Mouse (Mus musculus) left cerebral cortex, adult 11 months (tissue): ENCODE measurements around the gene Vipr1.
"Not testable (repeated sequence)": the region's sequence is repeated elsewhere in the genome, so short reads cannot be mapped to it uniquely, and the experiment has no call there.

ENCODE experiments used
- DNase-seq: peaks from one replicate; pipeline ENCODE4 v3.0.0; 2022; ENCODE audit warnings: low spot score

The Vipr1 gene

DNA sequence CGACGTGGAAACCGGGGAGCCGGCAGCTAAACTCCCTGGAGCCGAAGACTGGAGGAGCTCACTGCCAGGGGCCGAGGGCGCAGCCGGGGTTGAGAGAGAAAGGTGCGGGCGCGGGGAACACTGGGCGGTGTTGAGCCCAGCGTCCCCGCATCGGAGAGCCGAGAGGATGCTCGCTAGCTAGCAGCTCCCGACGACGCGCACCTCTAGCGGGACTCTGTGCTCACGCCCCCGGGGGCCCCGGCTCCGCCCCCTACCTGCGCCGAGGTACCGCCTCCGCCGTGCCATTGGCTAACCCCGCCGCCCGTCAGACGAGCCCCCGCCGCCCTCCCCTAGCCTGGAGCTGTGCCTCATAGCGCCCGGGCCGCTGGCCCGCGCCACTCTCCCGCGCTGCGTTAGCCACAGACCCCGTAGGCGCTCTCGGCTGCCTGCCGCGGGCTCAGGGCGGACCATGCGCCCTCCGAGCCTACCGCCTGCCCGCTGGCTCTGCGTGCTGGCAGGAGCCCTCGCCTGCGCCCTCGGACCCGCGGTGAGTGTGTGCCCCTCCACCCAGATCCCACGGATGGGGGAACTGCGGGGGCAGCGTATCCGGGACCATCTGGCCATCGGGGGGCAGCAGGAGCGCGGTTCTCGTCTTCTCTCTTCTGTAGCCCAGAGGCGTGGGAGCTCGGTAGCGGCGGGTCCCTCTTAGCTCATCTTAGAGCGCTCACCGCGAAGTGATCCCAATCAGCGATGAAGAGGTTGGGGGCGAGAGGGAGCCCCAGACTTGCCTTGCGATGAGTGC, at the start of gene Vipr1:
Gene Vipr1 (plus strand): TSS at position 316 of the 781 bp plus-strand sequence.
- DNase-seq: peak; percentile 70

DNA sequence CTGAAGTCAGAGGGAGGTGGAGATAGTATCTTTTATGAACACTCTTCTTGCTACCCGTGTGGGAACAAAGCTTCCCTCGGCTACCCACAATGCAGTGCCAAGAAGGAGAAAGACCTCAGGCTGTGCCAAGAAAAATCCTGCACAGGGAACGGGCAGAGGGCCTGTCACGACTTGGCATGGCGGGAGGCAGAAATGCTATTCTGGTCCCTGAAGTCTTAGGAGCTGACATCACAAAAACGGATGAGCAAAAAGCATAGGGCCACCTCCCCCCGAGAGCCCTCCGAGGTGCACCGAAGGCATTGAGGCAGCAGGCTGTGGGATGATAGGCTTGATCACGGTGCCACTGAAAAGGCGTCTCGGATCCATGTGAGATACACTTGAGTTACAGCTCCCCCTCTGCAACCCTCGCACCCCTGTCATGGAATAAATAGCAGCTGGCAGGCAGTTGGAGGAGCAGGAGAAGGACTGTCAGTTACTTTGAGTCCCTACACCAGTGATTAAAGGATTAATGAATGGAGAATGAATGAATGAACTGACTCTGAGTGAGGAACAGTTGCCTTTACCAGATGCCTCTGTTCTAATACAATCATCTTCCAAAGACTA, 49.5 kb upstream of the Vipr1 start:
- DNase-seq: no peak

DNA sequence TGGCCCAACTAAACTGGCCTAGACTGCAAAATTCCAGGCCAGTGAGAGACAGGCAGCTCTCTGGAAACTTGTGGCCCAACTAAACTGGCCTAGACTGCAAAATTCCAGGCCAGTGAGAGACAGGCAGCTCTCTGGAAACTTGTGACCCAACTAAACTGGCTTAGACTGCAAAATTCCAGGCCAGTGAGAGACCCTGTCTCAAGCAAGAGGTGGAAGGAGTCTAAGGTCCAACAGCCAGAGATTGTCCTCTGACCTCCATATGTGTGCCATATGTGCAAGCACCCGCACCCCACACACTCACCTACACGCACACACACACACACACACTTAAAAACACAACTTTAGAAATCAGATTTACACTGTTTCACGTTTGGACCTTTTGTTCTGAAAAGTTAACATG, 48.7 kb upstream of the Vipr1 start:
- DNase-seq: not testable (repeated sequence)

DNA sequence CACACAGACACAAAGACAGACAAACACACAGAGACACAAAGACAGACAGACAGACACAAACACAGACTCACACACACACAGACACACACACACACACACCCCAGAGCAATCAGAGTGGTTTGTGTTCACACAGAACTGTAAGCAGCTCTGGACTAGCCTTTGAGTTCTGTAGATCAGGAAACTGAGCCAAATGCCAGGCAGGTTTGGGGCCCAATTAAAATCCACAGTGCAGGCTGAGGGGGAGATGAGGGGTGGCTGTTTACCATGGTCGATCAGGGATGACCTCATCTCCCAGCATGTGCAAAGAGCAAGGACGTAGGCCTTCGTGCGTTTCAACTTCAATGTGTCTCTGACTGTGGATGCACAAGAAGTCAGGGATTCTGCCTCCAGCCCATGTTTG, 47.7 kb upstream of the Vipr1 start:
- no peak for DNase-seq

DNA sequence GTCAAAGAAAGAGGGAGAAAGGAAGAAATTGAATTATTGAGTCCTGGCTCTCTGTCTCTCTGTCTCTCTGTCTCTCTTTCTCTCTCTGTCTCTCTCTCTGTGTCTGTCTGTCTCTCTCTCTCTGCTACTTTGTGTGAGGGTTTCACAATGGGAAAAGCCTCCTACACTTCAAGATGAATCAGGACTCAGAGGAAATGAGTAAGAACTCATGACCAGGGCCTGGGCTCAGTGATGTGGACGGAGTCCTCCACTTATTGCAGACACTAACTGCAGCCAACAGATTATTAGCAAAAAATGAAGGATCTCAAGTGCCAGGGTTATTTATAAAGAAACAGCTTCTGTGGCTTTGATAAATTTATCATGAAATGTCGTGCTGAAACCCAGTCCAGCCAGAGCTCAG, 44.4 kb upstream of the Vipr1 start:
- no peak for DNase-seq

DNA sequence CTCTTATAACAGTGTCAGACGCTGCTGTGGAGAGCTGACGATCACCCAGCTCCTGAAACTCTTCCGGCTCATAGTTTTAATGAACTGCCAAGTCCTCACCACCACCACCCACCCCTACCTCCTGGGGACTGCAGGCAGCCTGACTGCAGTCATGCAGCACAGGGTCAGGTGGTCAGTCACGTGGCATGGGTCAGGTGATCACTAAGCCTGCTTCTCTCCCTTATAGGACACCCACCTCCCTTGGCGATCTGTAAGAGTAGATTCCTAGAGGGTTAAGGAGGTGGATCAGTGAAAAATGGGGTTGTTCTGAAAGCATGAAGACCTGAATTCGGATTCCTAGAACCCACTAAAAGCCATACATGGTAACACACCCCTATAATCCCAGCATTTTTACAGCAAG, 43.0 kb upstream of the Vipr1 start:
- no peak for DNase-seq

DNA sequence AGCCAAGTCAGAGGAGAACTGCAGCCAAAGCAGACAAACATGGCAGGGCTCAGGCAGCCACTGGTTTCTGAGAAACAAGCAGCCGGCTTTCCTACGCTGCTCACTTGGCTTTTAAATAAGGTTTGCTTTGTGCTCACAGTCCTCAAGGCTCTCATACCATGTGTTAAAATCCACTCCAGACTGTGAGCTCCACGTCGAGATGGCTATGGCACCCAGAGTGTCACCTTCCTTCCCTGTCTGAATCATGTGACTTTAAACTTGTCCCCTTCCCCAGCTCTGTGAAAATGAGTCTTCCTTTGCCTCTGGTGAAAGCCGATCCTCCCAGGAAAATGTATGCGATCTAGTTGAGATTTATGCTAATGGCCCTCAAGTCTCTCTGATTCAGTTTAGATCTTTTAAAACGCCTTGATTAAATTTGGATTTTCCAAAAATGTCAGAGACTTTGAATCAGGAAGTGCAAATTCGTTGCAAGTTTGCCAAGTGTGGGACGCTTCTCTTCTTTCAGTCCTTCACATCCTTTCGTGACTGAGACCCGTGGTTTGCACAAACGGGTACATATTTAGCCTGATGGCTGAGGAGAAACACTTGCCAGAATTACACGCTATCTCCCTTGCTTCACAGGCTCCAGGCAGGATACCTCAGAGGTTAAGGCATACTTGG, 42.2 kb upstream of the Vipr1 start:
- DNase-seq: peak; percentile 58

DNA sequence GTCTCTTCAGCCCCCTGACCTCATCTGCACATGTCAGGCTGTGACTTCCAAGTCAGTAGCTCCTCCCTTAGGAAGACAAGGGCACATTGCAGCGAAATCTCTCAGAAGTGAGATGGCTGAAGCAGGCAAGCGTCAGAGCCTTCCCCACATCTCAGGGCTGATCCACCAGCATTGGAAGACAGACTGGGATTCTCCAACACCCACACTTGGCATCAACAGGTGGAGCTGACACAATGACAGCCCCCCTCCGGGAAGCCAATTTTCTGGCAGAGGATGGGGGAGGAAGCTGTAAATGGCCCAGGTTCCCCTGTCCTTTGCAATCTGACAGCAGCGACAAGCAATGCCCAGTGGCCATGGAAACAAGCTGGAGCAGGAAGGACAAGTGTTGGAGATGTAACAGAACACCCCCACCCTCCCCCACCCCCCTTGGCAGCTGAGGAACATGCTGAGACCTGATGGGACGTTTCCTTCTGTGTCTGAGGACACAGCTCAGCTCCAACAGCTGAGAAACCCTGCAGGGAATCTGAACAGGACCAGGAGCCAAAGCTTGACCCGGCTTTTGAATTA, 41.6 kb upstream of the Vipr1 start:
- no peak for DNase-seq

DNA sequence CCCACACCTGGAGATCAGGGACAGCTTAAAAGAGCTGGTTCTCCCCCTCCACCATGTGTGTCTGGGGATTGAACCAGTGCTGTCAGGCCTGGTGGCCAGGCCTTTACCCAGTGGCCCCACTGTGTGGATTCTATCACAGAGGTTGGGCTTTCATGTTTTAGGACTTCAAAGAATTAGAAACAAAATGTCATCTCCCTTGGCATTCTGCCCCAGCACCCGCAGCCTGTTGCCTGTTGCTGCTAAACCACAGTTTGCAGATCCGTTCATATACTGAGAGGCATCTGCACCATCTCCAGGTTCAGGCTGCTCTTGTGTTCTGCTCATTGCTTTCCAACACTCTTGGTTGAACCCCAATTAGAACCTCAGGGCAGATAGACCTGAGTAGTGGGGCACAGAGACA, 40.1 kb upstream of the Vipr1 start:
- no peak for DNase-seq

DNA sequence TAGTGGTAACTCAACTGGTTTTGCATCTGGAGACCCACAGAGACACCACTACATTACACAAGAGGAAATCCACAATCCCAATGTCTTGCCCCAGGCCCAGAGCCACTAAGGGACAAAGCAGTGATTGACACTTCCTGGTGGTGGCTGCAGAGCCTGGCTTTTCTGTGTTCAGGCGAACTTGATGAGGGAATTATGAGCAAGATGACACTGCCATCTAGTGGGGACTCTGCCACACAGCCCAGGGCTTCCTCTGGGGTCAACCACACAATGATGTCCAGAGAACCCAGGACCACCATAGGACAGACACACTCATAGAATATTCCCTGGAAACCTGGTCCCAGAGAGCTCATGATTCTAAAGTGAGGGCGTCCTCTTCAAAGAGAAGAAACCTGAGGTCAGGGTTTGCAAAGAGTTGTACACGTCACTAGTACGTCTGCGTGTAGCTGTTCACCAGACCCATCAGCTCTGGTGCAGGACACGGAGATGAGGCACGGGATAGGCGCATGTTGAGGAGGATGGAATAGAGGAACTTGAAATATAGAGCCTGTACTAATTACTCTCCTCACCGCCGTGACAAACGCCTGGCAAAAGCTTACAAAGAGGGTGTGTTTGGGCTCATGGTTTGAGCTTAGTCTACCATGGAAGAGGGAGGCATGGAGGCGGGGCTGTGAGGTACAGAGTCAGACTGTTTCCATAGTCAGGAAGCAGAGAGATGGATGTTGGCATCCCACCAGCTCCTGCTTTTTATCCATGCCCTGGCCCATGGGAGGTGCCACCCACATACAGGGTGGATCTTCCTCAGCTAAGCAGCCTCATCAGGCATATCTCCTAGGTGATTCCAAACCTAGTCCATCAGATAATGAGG, 36.9 kb upstream of the Vipr1 start:
- DNase-seq: peak; percentile 64

DNA sequence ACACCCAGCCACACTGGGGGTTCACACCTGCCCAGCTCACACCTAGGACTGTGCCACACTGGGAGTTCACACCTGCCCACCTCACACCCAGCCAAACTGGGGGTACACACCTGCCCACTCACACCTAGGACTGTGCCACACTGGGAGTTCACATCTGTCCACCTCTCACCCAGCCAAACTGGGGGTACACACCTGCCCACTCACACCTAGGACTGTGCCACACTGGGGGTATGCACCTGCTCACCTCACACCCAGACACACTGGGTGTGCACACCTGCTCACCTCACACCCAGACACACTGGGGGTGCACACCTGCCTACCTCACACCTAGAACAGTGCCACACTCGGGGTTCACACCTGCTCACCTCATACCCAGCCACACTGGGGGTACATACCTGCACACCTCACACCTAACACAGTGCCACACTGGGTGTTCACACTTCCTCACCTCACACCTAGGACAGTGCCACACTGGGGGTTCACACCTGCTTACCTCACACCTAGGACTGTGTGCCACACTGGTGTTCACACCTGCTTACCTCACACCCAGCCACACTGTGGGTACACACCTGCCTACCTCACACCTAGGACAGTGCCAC, 35.9 kb upstream of the Vipr1 start:
- no peak for DNase-seq

DNA sequence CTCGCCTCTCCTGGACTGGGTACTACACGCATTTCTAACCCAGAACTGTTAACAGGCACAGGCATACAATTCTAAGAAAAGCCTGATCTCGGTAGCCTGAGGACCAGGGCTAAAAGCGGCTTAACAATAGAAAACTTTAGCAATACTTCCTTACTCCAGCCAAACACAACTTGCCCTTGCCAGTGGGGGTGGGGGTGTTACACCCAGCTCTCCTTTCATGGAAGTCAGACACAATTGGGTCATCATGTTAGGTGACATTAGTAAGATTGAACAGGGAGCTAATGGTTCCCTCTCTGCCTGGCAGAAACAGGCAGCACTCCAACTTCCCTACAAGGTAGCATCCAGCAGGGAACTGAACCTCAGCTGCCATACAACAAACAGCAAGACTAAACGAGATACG, 33.1 kb upstream of the Vipr1 start:
- no peak for DNase-seq

DNA sequence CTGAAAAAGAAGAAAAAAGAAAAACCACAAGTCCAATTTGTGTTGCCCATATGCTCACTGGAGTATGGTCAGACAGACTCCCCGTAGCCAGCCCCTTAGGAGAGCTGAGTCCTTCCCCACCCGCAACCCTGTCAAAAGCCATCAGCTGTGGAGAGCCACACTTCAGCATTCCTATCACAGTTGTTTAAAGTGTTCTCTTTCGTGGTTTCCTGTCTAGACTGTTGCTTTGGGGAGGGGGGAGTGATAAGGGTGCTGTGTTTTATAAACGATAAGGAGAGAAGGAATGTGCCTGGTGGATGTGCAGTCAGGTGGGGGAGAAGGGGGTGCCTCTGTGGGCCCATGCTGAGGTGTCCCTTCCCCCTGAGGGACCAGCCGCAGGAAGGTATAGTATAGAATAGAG, 29.3 kb upstream of the Vipr1 start:
- no peak for DNase-seq

DNA sequence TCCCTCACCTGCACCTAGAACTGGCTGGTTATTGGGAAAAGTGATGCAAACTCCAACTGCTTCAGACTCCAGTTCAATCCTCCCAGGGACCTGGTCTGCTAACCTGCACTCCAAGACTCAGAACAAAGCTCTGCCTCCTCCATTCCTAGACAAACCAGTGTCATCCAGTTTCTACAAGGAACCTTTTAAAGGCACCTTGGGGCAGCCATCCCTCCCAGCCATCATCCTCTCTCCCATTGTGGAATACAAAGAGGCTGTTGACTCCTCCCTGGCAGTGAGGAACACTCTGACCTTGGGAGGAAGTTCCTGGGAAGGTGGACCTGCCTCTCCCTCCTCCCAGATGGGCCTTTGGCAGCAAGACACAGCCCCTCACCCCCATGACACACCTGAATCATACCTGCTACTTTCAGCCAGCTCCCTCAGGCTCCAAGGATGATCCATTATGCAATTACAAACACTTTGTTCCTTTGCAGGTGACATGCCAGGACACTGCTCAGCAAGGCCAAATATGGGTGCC, 28.2 kb upstream of the Vipr1 start:
- DNase-seq: no peak

DNA sequence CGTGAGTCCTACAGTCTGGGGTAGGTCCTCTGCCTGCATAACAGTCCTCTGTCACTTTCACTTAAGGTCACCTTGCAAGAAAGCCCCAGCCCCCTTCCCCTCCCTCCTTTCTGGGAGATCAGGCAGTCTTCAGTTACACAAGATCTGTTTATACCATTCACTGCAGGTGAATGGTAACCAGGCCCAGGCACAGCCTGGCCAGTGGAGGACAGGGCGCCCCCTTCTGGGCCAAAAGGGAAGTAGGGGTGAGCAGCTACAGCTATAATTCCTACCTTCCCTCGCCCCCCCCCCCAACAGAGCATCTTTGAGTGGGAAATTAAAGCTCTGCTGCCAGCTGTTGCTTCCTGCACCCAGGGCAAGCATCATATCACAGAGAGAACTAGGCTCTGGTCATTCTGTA, 26.0 kb upstream of the Vipr1 start:
- DNase-seq: no peak

DNA sequence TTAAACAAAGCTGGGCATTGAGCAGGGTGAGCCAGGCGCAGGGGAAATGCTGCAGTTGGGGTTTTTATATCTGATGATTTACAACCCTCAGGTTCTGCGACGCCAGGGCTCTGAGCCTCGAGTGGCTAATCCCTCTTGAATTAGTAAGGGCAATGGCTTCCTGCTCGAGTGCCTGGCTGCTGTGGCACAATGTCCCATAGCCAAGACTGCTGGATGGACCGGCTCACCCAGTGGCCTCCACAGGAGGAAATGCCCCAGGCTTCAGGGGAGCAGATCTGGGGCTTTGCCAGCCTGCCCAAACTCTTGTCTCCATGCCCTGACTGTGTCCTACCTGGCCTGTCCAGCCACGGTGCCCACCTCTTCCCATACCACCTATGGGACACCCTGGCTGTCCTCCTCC, 23.1 kb upstream of the Vipr1 start:
- no peak for DNase-seq

DNA sequence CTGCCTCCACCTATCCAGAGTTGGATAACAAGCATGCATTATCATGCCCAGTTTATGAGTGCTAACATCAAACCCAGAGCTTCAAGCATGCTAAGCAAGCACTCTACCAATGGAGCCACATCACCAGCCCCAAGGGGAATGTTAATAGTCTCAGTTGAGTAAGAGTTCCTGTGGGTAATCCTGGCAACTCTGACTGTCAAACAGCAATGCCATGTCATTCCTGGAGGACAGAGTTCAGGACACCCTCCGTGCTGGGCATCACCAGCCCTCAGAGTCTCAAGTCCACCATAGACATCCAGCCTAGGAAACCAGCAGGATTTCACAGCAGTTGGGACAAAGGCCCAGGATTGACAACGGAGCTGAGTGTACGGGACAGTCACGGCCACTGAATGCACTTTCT, 19.3 kb upstream of the Vipr1 start:
- DNase-seq: no peak

DNA sequence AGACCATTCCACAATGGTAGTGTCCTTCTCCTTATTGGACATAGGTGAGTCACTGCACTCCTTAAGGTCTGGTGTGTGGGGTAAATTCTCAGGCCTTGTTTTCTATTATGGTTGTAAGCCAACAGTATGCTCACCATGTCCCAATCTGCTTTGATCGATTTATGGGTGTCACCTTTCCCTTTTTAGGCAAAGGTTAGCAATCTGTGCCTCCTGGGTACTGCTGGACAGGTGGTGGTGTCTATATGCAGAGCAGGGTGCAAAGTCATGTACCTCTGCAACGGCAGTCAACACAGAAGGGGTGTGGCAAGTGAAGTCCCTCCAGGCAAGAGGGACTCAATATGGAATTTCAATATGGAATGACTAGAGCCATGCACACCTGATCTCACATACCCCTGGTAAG, 17.6 kb upstream of the Vipr1 start:
- no peak for DNase-seq

DNA sequence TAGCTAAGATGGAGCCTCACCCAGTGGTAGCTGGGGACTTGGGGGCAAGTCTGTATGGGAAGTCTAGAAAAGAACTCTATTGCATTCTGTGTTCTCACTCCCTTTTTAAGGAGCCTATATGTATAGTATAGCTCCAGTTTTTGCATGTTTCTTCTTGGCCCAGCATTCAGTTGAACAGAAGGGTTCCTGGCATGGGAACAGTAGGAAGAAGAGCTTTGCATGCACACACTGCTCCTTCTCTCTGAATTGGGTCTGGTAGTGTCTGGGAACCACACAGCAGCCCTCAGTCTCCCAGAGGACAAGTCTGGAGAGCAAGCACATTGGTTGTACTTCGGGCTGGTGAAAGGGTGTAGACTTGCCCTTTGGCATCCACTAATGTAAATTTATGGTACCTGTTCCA, 11.9 kb upstream of the Vipr1 start:
- DNase-seq: no peak

DNA sequence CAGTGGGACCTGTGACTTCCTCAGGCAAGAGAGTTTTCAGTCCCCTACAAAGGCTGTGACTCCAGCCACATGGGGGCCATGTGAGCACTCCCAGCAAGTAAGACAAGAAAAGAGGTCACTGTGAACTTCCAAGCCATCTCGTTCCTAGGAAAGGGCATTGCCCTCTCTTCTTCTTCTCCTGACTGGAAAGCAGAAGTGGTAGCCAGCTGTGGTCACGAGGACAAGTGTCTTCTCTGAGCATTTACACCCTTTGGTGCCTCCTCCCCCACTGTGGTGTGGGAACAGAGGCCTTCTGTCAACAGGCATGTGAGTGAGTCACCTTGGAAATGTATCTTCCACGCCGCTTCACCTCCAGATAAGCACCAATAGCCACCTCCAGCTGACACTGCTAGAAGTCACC, 10.6 kb upstream of the Vipr1 start:
- no peak for DNase-seq

DNA sequence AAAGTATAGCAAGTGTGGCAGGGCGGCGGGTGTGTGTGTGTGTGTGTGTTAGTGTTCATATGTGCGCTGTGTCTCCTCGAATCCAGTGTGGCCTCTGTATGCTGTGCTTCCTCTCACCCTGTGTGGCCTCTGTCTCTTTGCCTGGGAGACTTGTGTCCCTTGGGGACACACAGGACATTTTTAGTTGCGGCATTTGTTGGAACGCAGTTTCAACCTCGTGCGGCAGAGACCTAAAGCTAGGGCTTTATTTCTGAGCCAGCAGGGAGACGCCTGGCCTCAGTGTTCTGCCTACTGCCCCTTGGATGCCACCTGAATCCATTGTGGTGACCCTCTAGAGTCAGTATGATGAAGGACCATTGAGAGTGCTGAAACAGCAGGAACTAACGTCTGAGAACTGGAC, 9.6 kb upstream of the Vipr1 start:
- no peak for DNase-seq

DNA sequence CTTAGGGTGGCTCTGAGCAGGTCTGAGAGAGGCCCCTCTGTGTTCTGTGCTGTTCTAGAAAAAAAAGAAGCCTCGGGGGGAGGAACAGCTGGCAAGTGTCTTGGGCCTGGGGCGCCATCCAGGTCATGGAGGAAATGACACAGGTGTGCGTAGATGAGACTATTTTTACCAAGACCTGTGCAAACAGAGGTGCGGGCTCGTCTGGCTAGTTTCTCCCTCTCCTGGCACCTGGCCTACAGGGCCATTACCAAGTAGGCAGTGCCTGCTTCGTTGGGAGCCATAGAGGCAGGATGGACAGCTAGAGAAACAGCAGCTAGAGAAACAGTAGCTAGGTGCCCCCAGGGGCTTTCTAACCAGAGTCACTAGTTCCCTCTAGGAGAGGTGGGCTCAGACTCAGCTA, 9.2 kb upstream of the Vipr1 start:
- no peak for DNase-seq
